Mouse (Mus musculus) embryonic facial prominence, embryonic 10.5 days (tissue): ENCODE measurements around the gene Fancm. TPM values are rescaled to one million over a fixed set of nuclear protein-coding genes. Genes with fewer than 3 reads are reported as not detected.
A peak's percentile ranks its signal among the peaks of the same experiment; 100 is the strongest.
"Not testable (repeated sequence)": the region's sequence is repeated elsewhere in the genome, so short reads cannot be mapped to it uniquely, and the experiment has no call there.

ENCODE experiments used
- DNase-seq: peaks from one replicate; pipeline ENCODE4 v3.0.0-alpha.2; 2017; ENCODE audit warnings: low spot score
- H3K27ac ChIP-seq: fragments of 300-500 bp; sonication (generic); replicated peaks from 2 replicates; pipeline ENCODE4 v1.5.1; 2016; ENCODE audit warnings: mild to moderate bottlenecking
- H3K27me3 ChIP-seq: fragments of 300-500 bp; sonication (generic); replicated peaks from 2 replicates; pipeline ENCODE4 v1.6.1; 2016; ENCODE audit warnings: low read depth, mild to moderate bottlenecking; ENCODE audit not compliant: poor library complexity, severe bottlenecking
- H3K36me3 ChIP-seq: fragments of 300-500 bp; sonication (generic); replicated peaks from 2 replicates; pipeline ENCODE4 v1.6.1; 2016; ENCODE audit warnings: mild to moderate bottlenecking, moderate library complexity
- H3K4me1 ChIP-seq: fragments of 300-500 bp; sonication (generic); 2 replicates; pipeline ENCODE4 v1.6.1; 2016
- H3K4me3 ChIP-seq: fragments of 300-500 bp; sonication (generic); 2 replicates; pipeline ENCODE4 v1.5.1; 2016; ENCODE audit warnings: mild to moderate bottlenecking, moderate library complexity
- H3K9me3 ChIP-seq: fragments of 300-500 bp; sonication (generic); 2 replicates; pipeline ENCODE4 v1.6.1; 2016; ENCODE audit warnings: mild to moderate bottlenecking
- WGBS: fragments of 180-500 bp; shearing (Covaris S2); methylation state at CpG from one replicate; pipeline ENCODE4 v1.1.7; 2016; 5-methylcytosine and 5-hydroxymethylcytosine counted together
- polyA plus RNA-seq: library from polyadenylated mRNA; unstranded; fragments of >200 nt; fragmentation: Nextera tagmentation; extraction: Ambion mirVana; gene quantifications from 2 replicates; pipeline ENCODE4 v1.2.1, GENCODE M21; 2016

Fancm gene
- polyA plus RNA-seq, 1 experiment from 2014 or later: 13.4 TPM

- Histone ChIP-seq H3K9me3 (no peaks in the 10 kb centered on the region), H3K27ac (peak within 1 kb of the TSS; percentile 95), H3K36me3 (peaks cover 38% of the 10 kb centered on the region), H3K27me3 (no peaks in the 10 kb centered on the region), H3K4me1 (peaks cover 27% of the 10 kb centered on the region), H3K4me3 (peak within 1 kb of the TSS; percentile 93)
- under 1% methylated on average over 49 of the region's 49 CpGs for WGBS
- DNase-seq: peak; percentile 98
Observed at GRCm38 (mm10) chr12:65073611-65074178, 1.7 kb upstream of the Fancm start, which contains the start of gene Fkbp3. Fkbp3 (minus strand) TSS chr12:65074007.

GRCm38 (mm10) chr12:65074651-65075050 lies 752 bp upstream of the Fancm start:
- Histone ChIP-seq H3K4me1 (peaks cover 27% of the 10 kb centered on the region), H3K27ac (peak overlapping the region; percentile 95; the same call in 1 of the 2 replicates), H3K9me3 (no peaks in the 10 kb centered on the region), H3K27me3 (no peaks in the 10 kb centered on the region), H3K36me3 (peaks cover 38% of the 10 kb centered on the region), H3K4me3 (peak overlapping the region; percentile 93)
- WGBS: 47% methylated on average over 7 of the region's 7 CpGs
- no peak for DNase-seq

GRCm38 (mm10) chr12:65075733-65076310 lies 419 bp downstream of the Fancm start:
- peak overlapping the region; percentile 91 for H3K27ac ChIP-seq
- peaks cover 41% of the 10 kb centered on the region for H3K36me3 ChIP-seq
- no peaks in the 10 kb centered on the region for H3K27me3 ChIP-seq
- peaks cover 27% of the 10 kb centered on the region for H3K4me1 ChIP-seq
- peak overlapping the region; percentile 93 for H3K4me3 ChIP-seq
- WGBS: under 1% methylated on average over 41 of the region's 41 CpGs
- DNase-seq: no peak
- no peaks in the 10 kb centered on the region for H3K9me3 ChIP-seq

GRCm38 (mm10) chr12:65076906-65077305 lies 1.5 kb downstream of the Fancm start:
- H3K9me3 ChIP-seq: no peaks in the 10 kb centered on the region
- peaks cover 27% of the 10 kb centered on the region for H3K4me1 ChIP-seq
- WGBS: 81% methylated on average over 9 of the region's 9 CpGs
- H3K4me3 ChIP-seq: peak overlapping the region; percentile 93
- H3K27me3 ChIP-seq: no peaks in the 10 kb centered on the region
- H3K27ac ChIP-seq: no peak overlapping the region
- H3K36me3 ChIP-seq: peaks cover 43% of the 10 kb centered on the region
- DNase-seq: no peak

GRCm38 (mm10) chr12:65108746-65109145 lies 33.3 kb downstream of the Fancm start:
- H3K4me3 ChIP-seq: no peak overlapping the region
- no peaks in the 10 kb centered on the region for H3K9me3 ChIP-seq
- peaks cover 96% of the 10 kb centered on the region for H3K36me3 ChIP-seq
- no peaks in the 10 kb centered on the region for H3K27me3 ChIP-seq
- WGBS: 85% methylated on average over 1 of the region's 1 CpGs
- no peaks in the 10 kb centered on the region for H3K4me1 ChIP-seq
- H3K27ac ChIP-seq: no peak overlapping the region
- DNase-seq: no peak

- Histone ChIP-seq H3K9me3 (no peaks in the 10 kb centered on the region), H3K4me3 (no peak overlapping the region), H3K36me3 (peaks cover 96% of the 10 kb centered on the region), H3K27ac (no peak overlapping the region), H3K4me1 (no peaks in the 10 kb centered on the region), H3K27me3 (no peaks in the 10 kb centered on the region)
- 90% methylated on average over 3 of the region's 3 CpGs for WGBS
- DNase-seq: no peak
Observed at GRCm38 (mm10) chr12:65111503-65111902, 36.1 kb downstream of the Fancm start.

- Histone ChIP-seq H3K36me3 (peaks cover 95% of the 10 kb centered on the region), H3K9me3 (no peaks in the 10 kb centered on the region)
- WGBS: 100% methylated on average over 1 of the region's 1 CpGs
Observed at GRCm38 (mm10) chr12:65112811-65113210, 37.4 kb downstream of the Fancm start.

GRCm38 (mm10) chr12:65113925-65114324 lies 38.5 kb downstream of the Fancm start:
- no peaks in the 10 kb centered on the region for H3K27me3 ChIP-seq
- H3K9me3 ChIP-seq: no peaks in the 10 kb centered on the region
- peaks cover 97% of the 10 kb centered on the region for H3K36me3 ChIP-seq
- no peaks in the 10 kb centered on the region for H3K4me1 ChIP-seq
- 88% methylated on average over 4 of the region's 4 CpGs for WGBS
- no peak for DNase-seq
- H3K4me3 ChIP-seq: no peak overlapping the region
- H3K27ac ChIP-seq: no peak overlapping the region

More at GRCm38 (mm10) chr12:65112811-65113210, 37.4 kb downstream of the Fancm start:
- DNase-seq: no peak
- Histone ChIP-seq H3K27me3 (no peaks in the 10 kb centered on the region), H3K4me1 (no peaks in the 10 kb centered on the region), H3K4me3 (no peak overlapping the region), H3K27ac (no peak overlapping the region)

- DNase-seq, H3K27ac ChIP-seq, H3K4me3 ChIP-seq, H3K27me3 ChIP-seq, H3K4me1 ChIP-seq, H3K9me3 ChIP-seq: not testable (repeated sequence)
- peaks cover 97% of the 10 kb centered on the region for H3K36me3 ChIP-seq
- WGBS: 97% methylated on average over 3 of the region's 3 CpGs
Observed at GRCm38 (mm10) chr12:65114978-65115377, 39.6 kb downstream of the Fancm start.

- H3K9me3 ChIP-seq: no peaks in the 10 kb centered on the region
- DNase-seq: no peak
- H3K4me1 ChIP-seq: no peaks in the 10 kb centered on the region
- no peak overlapping the region for H3K27ac ChIP-seq
- no peaks in the 10 kb centered on the region for H3K27me3 ChIP-seq
- peaks cover 99% of the 10 kb centered on the region for H3K36me3 ChIP-seq
- no peak overlapping the region for H3K4me3 ChIP-seq
- WGBS: 82% methylated on average over 7 of the region's 7 CpGs
Observed at GRCm38 (mm10) chr12:65118968-65119367, 43.6 kb downstream of the Fancm start.

- no peaks in the 10 kb centered on the region for H3K4me1 ChIP-seq
- H3K9me3 ChIP-seq: no peaks in the 10 kb centered on the region
- no peak for DNase-seq
- H3K4me3 ChIP-seq: no peak overlapping the region
- WGBS: 95% methylated on average over 5 of the region's 5 CpGs
- H3K27me3 ChIP-seq: no peaks in the 10 kb centered on the region
- H3K27ac ChIP-seq: no peak overlapping the region
- peaks cover 99% of the 10 kb centered on the region for H3K36me3 ChIP-seq
Observed at GRCm38 (mm10) chr12:65119451-65119850, 44.0 kb downstream of the Fancm start.

GRCm38 (mm10) chr12:65136121-65136520 lies 60.7 kb downstream of the Fancm start:
- not testable (repeated sequence) for H3K4me3 ChIP-seq, H3K9me3 ChIP-seq, H3K27me3 ChIP-seq, H3K4me1 ChIP-seq, DNase-seq, H3K27ac ChIP-seq
- 96% methylated on average over 4 of the region's 4 CpGs for WGBS
- H3K36me3 ChIP-seq: peaks cover 95% of the 10 kb centered on the region
